Mouse (Mus musculus) forebrain, embryonic 12.5 days (tissue): ENCODE measurements around the gene Dram1. TPM values are rescaled to one million over a fixed set of nuclear protein-coding genes. Genes with fewer than 3 reads are reported as not detected.

Experiments used
- ATAC-seq: fragments of 200-750 bp; cut with Nextera tagmentation; 2 replicates; pipeline ENCODE4 v1.8.0; 2017; ENCODE audit warnings: moderate TSS enrichment; ENCODE audit not compliant: low FRiP score
- H3K27ac ChIP-seq: fragments of 300-500 bp; sonication (generic); 2 replicates; pipeline ENCODE4 v1.5.1; 2016; ENCODE audit warnings: mild to moderate bottlenecking
- H3K27me3 ChIP-seq: fragments of 300-500 bp; sonication (generic); 2 replicates; pipeline ENCODE4 v1.6.1; 2016; ENCODE audit warnings: mild to moderate bottlenecking
- H3K36me3 ChIP-seq: fragments of 300-500 bp; sonication (generic); replicated peaks from 2 replicates; pipeline ENCODE4 v1.6.1; 2016; ENCODE audit warnings: mild to moderate bottlenecking
- H3K4me1 ChIP-seq: fragments of 300-500 bp; sonication (generic); 2 replicates; pipeline ENCODE4 v1.6.1; 2016
- H3K4me2 ChIP-seq: fragments of 300-500 bp; sonication (generic); 2 replicates; pipeline ENCODE4 v1.6.1; 2016; ENCODE audit warnings: mild to moderate bottlenecking, moderate library complexity
- H3K4me3 ChIP-seq: fragments of 300-500 bp; sonication (generic); replicated peaks from 2 replicates; pipeline ENCODE4 v1.5.1; 2016; ENCODE audit warnings: mild to moderate bottlenecking
- H3K9ac ChIP-seq: fragments of 300-500 bp; sonication (generic); 2 replicates; pipeline ENCODE4 v1.6.1; 2016; ENCODE audit warnings: mild to moderate bottlenecking
- H3K9me3 ChIP-seq: fragments of 300-500 bp; sonication (generic); 2 replicates; pipeline ENCODE4 v1.6.1; 2016
- WGBS: fragments of 180-500 bp; shearing (Covaris S2); methylation state at CpG from one replicate; pipeline ENCODE4 v1.1.7; 2016; 5-methylcytosine and 5-hydroxymethylcytosine counted together
- polyA plus RNA-seq: library from polyadenylated mRNA; unstranded; fragments of >200 nt; fragmentation: Nextera tagmentation; extraction: Ambion mirVana; gene quantifications from 2 replicates; pipeline ENCODE4 v1.2.1, GENCODE M21; 2016

The Dram1 gene
- polyA plus RNA-seq, 1 experiment from 2014 or later: 0.50 TPM

DNA sequence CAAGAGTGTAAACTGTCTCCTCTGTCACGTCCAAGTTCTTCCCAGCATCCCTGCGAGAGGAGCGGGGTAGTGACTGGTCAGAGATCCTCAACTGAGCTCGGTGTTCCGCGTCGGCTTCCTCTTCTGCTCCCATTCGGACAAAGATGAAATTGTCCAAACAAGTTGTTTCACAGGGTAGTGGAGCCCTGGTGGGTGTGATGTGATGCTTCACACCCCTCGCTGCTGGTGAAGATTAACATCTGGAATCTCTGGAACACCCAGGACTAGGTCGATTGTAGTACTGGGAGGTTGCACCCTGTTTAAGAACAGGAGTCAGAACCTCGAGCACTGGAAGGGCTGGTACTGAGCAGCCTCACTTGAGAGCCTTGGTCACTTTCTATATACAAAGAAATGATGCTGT, 75.8 kb downstream of the Dram1 start:
- Histone ChIP-seq H3K4me1 (no peaks in the 10 kb centered on the region), H3K9ac (no peak overlapping the region), H3K4me3 (no peak overlapping the region), H3K27me3 (no peaks in the 10 kb centered on the region), H3K27ac (no peak overlapping the region), H3K4me2 (no peak overlapping the region), H3K36me3 (no peaks in the 10 kb centered on the region), H3K9me3 (no peaks in the 10 kb centered on the region)
- ATAC-seq: no peak
- 86% methylated on average over 11 of the region's 11 CpGs for WGBS

DNA sequence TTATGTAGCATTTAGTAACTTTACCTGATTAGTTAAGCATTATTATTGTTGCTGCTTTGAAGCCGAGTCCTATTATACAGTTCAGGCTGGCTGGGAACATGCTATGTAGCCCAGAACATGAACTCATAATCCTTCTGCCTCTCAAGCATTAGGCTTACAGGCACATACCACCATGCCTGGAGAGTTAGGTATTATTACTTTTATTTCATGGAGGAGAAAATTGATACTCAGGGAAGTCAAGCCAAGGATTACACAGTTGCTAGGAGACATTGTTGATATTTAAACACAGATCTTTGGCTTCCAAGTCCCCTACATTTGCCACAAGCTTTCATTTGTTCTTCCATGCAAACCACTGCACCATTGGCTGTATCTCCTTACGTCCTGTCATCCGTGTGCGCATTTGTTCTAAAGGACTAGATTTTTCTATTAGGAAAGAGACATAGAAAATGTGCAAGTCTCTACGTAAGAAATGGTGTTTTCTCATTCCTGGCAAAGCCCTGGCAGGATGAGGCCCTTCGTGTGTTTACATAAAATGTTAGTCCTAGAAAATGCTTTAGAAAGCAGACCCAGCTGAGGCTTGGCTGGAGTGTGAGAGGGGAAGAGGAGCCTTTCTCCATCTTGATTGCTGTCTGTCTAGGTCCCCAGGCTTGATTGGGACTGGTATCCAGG, 76.9 kb downstream of the Dram1 start:
- Histone ChIP-seq H3K27me3 (no peaks in the 10 kb centered on the region), H3K36me3 (no peaks in the 10 kb centered on the region), H3K4me3 (no peak overlapping the region), H3K4me2 (no peak overlapping the region), H3K4me1 (no peaks in the 10 kb centered on the region), H3K9me3 (no peaks in the 10 kb centered on the region), H3K9ac (no peak overlapping the region), H3K27ac (no peak overlapping the region)
- ATAC-seq: no peak
- 86% methylated on average over 6 of the region's 6 CpGs for WGBS

DNA sequence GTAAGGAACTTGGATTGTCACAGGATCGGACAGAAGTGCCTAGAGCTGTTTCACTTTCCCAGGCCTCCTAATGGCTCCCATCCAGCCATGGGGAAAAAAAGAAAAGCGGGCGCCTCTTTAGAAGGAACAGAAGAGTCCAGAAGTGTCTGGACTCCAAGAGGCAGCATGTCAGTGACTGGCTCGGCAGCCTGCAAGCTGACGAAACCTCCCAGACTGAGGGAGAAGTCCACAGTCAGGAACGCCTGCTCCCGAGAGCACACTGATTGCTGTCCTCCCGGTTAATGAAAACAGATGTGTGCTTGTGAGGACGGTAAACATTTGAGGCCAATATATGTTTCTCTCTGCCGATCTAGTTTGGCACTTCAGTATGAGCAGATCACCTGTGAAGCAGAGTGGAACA, 81.9 kb downstream of the Dram1 start:
- Histone ChIP-seq H3K9me3 (no peaks in the 10 kb centered on the region), H3K9ac (no peak overlapping the region), H3K4me3 (no peak overlapping the region), H3K4me2 (no peak overlapping the region), H3K27me3 (no peaks in the 10 kb centered on the region), H3K4me1 (no peaks in the 10 kb centered on the region), H3K27ac (no peak overlapping the region), H3K36me3 (no peaks in the 10 kb centered on the region)
- 82% methylated on average over 10 of the region's 10 CpGs for WGBS
- no peak for ATAC-seq

DNA sequence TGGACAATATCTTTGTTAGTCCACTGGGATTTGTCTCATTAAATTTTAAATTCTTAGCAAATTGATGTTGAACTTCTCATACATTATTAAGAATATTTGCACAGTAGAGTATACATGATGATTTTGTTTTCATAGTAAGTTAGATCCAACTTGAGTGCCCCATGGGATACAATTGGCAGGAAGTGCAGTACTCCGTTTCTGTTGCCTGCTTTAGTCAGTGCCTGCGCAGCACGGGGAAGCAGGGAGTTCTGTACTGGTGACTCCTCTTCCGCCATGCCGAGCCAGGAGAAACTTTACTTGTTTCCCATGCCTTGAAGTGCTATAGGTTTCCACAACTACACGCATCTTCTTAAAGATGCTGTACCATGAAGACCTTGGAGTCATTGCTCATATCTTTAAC, 83.8 kb downstream of the Dram1 start:
- H3K36me3 ChIP-seq: no peaks in the 10 kb centered on the region
- no peak overlapping the region for H3K4me3 ChIP-seq
- H3K9ac ChIP-seq: no peak overlapping the region
- ATAC-seq: no peak
- H3K4me1 ChIP-seq: no peaks in the 10 kb centered on the region
- H3K27me3 ChIP-seq: no peaks in the 10 kb centered on the region
- H3K4me2 ChIP-seq: no peak overlapping the region
- H3K27ac ChIP-seq: no peak overlapping the region
- no peaks in the 10 kb centered on the region for H3K9me3 ChIP-seq
- 89% methylated on average over 6 of the region's 6 CpGs for WGBS

GRCm38 (mm10) chr10:88288061-88288460, 90.8 kb downstream of the Dram1 start:
- ATAC-seq: no peak
- no peak overlapping the region for H3K9ac ChIP-seq
- 91% methylated on average over 10 of the region's 10 CpGs for WGBS
- H3K27ac ChIP-seq: no peak overlapping the region
- H3K4me3 ChIP-seq: no peak overlapping the region
- H3K4me2 ChIP-seq: no peak overlapping the region
- H3K4me1 ChIP-seq: no peaks in the 10 kb centered on the region
- H3K27me3 ChIP-seq: no peaks in the 10 kb centered on the region
- no peaks in the 10 kb centered on the region for H3K36me3 ChIP-seq
- no peaks in the 10 kb centered on the region for H3K9me3 ChIP-seq

DNA sequence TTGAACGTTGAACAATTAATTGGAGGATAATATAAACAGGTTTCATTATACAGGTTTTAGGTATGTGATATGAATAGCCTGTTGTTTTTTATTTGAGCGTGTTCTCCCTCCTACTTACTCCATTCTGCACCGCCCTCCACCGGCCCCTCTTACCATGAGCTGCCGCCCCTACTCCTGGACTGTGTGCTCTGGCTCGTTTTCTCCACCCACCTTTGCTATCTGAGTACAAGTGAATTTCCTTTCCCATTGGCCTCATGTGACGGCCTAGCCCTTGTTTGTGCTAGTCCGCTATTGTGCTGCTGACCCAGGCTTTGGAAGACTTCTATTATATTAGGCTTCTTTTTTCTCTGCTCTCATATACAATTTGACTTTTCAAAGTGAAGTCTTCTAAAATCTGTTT, 91.6 kb downstream of the Dram1 start:
- no peak overlapping the region for H3K9ac ChIP-seq
- no peaks in the 10 kb centered on the region for H3K27me3 ChIP-seq
- no peak overlapping the region for H3K27ac ChIP-seq
- no peak overlapping the region for H3K4me3 ChIP-seq
- H3K4me1 ChIP-seq: no peaks in the 10 kb centered on the region
- H3K9me3 ChIP-seq: no peaks in the 10 kb centered on the region
- no peak overlapping the region for H3K4me2 ChIP-seq
- no peak for ATAC-seq
- 70% methylated on average over 8 of the region's 8 CpGs for WGBS
- H3K36me3 ChIP-seq: no peaks in the 10 kb centered on the region

GRCm38 (mm10) chr10:88284343-88284990, 94.4 kb downstream of the Dram1 start:
- H3K4me3 ChIP-seq: no peak overlapping the region
- H3K4me1 ChIP-seq: no peaks in the 10 kb centered on the region
- no peaks in the 10 kb centered on the region for H3K36me3 ChIP-seq
- 88% methylated on average over 4 of the region's 4 CpGs for WGBS
- no peaks in the 10 kb centered on the region for H3K27me3 ChIP-seq
- ATAC-seq: no peak
- H3K9me3 ChIP-seq: no peaks in the 10 kb centered on the region
- H3K27ac ChIP-seq: no peak overlapping the region
- H3K9ac ChIP-seq: no peak overlapping the region
- no peak overlapping the region for H3K4me2 ChIP-seq

DNA sequence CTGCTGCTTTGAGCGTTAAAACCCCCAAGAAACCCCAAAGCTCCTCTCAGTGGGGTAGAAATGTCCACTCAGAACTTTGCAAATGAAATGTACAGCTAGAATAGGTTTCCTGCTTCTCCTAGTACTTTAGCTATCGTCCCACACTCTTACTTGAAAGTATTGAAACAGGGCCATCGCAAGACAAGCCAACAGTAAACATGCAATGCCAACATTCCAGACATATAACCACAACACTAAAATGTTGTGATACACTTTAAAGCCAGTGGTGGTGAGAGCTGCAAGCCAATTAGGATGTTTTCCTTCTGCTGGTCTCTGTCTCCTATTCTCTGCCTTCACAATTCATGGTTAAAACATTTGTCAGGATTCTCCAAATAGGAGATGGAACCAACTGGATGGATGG, 97.2 kb downstream of the Dram1 start:
- no peak overlapping the region for H3K4me2 ChIP-seq
- no peak overlapping the region for H3K9ac ChIP-seq
- ATAC-seq: no peak
- H3K4me1 ChIP-seq: no peaks in the 10 kb centered on the region
- H3K4me3 ChIP-seq: no peak overlapping the region
- no peak overlapping the region for H3K27ac ChIP-seq
- H3K9me3 ChIP-seq: no peaks in the 10 kb centered on the region
- no peaks in the 10 kb centered on the region for H3K27me3 ChIP-seq
- no peaks in the 10 kb centered on the region for H3K36me3 ChIP-seq
- WGBS: 85% methylated on average over 3 of the region's 3 CpGs

DNA sequence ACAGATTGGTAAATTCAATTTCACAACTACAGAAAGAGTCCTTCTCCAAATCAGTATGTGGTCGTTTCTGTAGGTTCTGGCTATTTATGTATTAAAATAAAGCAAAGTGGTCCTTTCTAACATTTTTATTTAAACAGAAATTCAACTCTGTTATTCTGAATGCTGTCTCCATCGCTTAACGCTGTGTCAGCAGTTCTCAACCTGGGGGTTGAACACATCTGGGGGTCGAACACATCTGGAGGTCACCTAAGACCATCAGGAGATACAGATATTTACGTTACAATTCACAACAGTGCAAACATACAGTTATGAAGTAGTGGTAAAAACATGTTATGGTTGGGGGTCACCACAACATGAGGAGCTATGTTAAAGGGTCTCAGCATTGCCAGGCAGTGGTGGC, 104.8 kb downstream of the Dram1 start:
- 90% methylated on average over 5 of the region's 5 CpGs for WGBS
- no peak overlapping the region for H3K4me3 ChIP-seq
- no peaks in the 10 kb centered on the region for H3K4me1 ChIP-seq
- no peak overlapping the region for H3K9ac ChIP-seq
- ATAC-seq: no peak
- H3K36me3 ChIP-seq: no peaks in the 10 kb centered on the region
- no peaks in the 10 kb centered on the region for H3K27me3 ChIP-seq
- no peak overlapping the region for H3K4me2 ChIP-seq
- H3K27ac ChIP-seq: no peak overlapping the region
- H3K9me3 ChIP-seq: no peaks in the 10 kb centered on the region

Other genes starting within 250 kb of the Dram1 start
- 13.2 and 14.9 TPM in 2 replicates for gene Parpbp, start 232.1 kb downstream of the Dram1 start, polyA plus RNA-seq
- 81.4 and 86.9 TPM in 2 replicates for gene Nup37, start 232.1 kb downstream of the Dram1 start, polyA plus RNA-seq
- 42.5 and 47.4 TPM in 2 replicates for gene Washc3, start 178.0 kb downstream of the Dram1 start, polyA plus RNA-seq
- 12.8 and 13.1 TPM in 2 replicates for gene Gnptab, start 52 bp upstream of the Dram1 start, polyA plus RNA-seq
- gene Sycp3, start 80.5 kb upstream of the Dram1 start, polyA plus RNA-seq: 0.23 TPM in 1 of 2 replicates, not detected in the other
- gene Chpt1, start 125.0 kb upstream of the Dram1 start, polyA plus RNA-seq: 8.8 and 16.0 TPM in 2 replicates
- 0.78 and 0.81 TPM in 2 replicates for gene Mybpc1, start 226.1 kb upstream of the Dram1 start, polyA plus RNA-seq